Mouse (Mus musculus): ENCODE results near the gene Tbcel. TPM values are rescaled to one million over a fixed set of nuclear protein-coding genes. Genes with fewer than 3 reads are reported as not detected.

Tbcel gene
- total RNA-seq, 1 experiment, result 9.1 TPM

GRCm38 (mm10) chr9:42377656-42378055 is 130.0 kb downstream of the Tbcel start:
- in situ Hi-C loops (cut with MboI; ENCODE audit: low sequenced_read_pairs in 2 of 2, unreplicated experiment in 2 of 2), result no loop called here
- Histone ChIP-seq H3K4me1 (ENCODE audit: control insufficient read depth in 2 of 2, insufficient read depth in 2 of 2, low read length in 2 of 2, poor library complexity in 1 of 2) (no peaks in the 10 kb centered on the region), H3K9me3 (ENCODE audit: control insufficient read depth, insufficient read depth, low read depth, low read length) (no peaks in the 10 kb centered on the region), H3K4me3 (ENCODE audit: insufficient read depth in 1 of 2, low read depth in 1 of 2, low read length in 2 of 2, poor library complexity in 1 of 2, severe bottlenecking in 1 of 2) (peak overlapping the region in 1 of 2 experiments; percentile 15; a peak in 1 of 4 replicates), H3K36me3 (ENCODE audit: control insufficient read depth, insufficient read depth, low read length, poor library complexity, severe bottlenecking) (no peaks in the 10 kb centered on the region), H3K27ac (ENCODE audit: insufficient read depth, low read depth, low read length, poor library complexity, severe bottlenecking) (no peak overlapping the region), H3K9ac (ENCODE audit: insufficient read depth, low read depth, low read length, poor library complexity, severe bottlenecking) (no peak overlapping the region)
- DNase-seq (ENCODE audit: low read depth, low spot score), result peak; percentile 43
- TF ChIP-seq ZC3H11A (IDR thresholded peaks at IDR 0.05; ENCODE audit: borderline replicate concordance, low read depth, low read length), result no peak
- no peak for TF ChIP-seq CHD2 (IDR thresholded peaks at IDR 0.05; ENCODE audit: low read depth, low read length)
- no peak for TF ChIP-seq HCFC1 (IDR thresholded peaks at IDR 0.05; ENCODE audit: borderline replicate concordance, insufficient read depth, low read length)
- TF ChIP-seq ZNF384 (IDR thresholded peaks at IDR 0.05; ENCODE audit: low read depth, low read length), result no peak
- no peak for TF ChIP-seq MAFK (IDR thresholded peaks at IDR 0.05; ENCODE audit: insufficient read depth, low read depth, low read length)

GRCm38 (mm10) chr9:42371670-42372368 is 135.8 kb downstream of the Tbcel start:
- no peak for TF ChIP-seq ZNF384 (IDR thresholded peaks at IDR 0.05; ENCODE audit: low read depth, low read length)
- TF ChIP-seq MAFK (IDR thresholded peaks at IDR 0.05; ENCODE audit: insufficient read depth, low read depth, low read length), result no peak
- TF ChIP-seq CHD2 (IDR thresholded peaks at IDR 0.05; ENCODE audit: low read depth, low read length), result no peak
- TF ChIP-seq HCFC1 (IDR thresholded peaks at IDR 0.05; ENCODE audit: borderline replicate concordance, insufficient read depth, low read length), result no peak
- TF ChIP-seq ZC3H11A (IDR thresholded peaks at IDR 0.05; ENCODE audit: borderline replicate concordance, low read depth, low read length), result no peak
- no peaks in the 10 kb centered on the region for H3K36me3 ChIP-seq (ENCODE audit: control insufficient read depth, insufficient read depth, low read length, poor library complexity, severe bottlenecking)
- in situ Hi-C loops (cut with MboI; ENCODE audit: low sequenced_read_pairs in 2 of 2, unreplicated experiment in 2 of 2), result no loop called here
- H3K4me3 ChIP-seq (ENCODE audit: insufficient read depth in 1 of 2, low read depth in 1 of 2, low read length in 2 of 2, poor library complexity in 1 of 2, severe bottlenecking in 1 of 2), result no peak overlapping the region
- no peak overlapping the region for H3K27ac ChIP-seq (ENCODE audit: insufficient read depth, low read depth, low read length, poor library complexity, severe bottlenecking)
- H3K9me3 ChIP-seq (ENCODE audit: control insufficient read depth, insufficient read depth, low read depth, low read length), result no peaks in the 10 kb centered on the region
- no peaks in the 10 kb centered on the region for H3K4me1 ChIP-seq (ENCODE audit: control insufficient read depth in 2 of 2, insufficient read depth in 2 of 2, low read length in 2 of 2, poor library complexity in 1 of 2)
- H3K9ac ChIP-seq (ENCODE audit: insufficient read depth, low read depth, low read length, poor library complexity, severe bottlenecking), result no peak overlapping the region
- DNase-seq (ENCODE audit: low read depth, low spot score), result no peak

Other genes with a start within 250 kb of the Tbcel start
- 31.2 and 33.8 TPM in 2 replicates for gene Sc5d, start 243.6 kb downstream of the Tbcel start, total RNA-seq (2012; rRNA removed)
- gene Tecta, start 107.9 kb downstream of the Tbcel start, total RNA-seq (2012; rRNA removed), result 0.05 and 0.09 TPM in 2 replicates